Mouse (Mus musculus) right cerebral cortex, postnatal 25 days (tissue): ENCODE measurements around the gene Gm17416.
A peak's percentile ranks its signal among the peaks of the same experiment; 100 is the strongest.

Experiments
- DNase-seq: peaks from one replicate; pipeline ENCODE4 v3.0.0; 2022

Gene Gm17416

DNA sequence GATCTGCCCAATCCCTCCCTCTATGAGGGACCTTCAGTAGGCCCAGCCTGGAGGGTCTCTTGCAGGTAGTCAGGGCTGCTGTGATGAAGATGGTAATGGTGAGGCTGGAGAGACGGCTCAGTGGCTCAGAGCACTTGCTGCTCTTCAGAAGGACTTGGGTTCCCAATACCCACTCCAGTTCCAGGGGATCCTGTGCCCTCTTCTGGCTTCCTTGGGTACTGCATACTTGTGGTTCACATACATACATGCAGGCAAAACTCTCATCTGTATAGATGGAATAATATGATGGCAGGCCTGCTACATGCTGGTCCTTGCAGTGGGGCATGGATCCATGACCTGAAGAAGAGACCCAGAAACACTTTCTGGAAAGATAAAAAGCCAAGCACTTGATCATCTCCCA lies 39.6 kb downstream of the Gm17416 start:
- DNase-seq, result no peak

DNA sequence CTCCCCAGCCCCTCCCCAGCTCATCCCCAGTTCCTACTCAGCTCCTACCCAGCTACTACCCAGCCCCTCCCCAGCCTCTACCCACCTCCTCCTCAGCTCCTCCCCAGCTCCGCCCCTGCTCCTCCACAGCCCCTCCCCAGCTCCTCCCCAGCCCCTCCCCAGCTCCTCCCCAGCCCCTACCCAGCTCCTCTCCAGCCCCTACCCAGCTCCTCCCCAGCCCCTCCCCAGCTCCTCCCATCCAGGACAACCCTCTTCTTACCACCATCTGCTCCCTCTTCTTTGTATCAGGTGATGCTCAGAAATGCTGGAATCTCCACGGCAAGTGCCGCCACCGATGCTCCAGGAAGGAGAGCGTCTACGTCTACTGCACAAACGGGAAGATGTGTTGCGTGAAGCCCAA lies 43.1 kb downstream of the Gm17416 start:
- peak; percentile 10 for DNase-seq

DNA sequence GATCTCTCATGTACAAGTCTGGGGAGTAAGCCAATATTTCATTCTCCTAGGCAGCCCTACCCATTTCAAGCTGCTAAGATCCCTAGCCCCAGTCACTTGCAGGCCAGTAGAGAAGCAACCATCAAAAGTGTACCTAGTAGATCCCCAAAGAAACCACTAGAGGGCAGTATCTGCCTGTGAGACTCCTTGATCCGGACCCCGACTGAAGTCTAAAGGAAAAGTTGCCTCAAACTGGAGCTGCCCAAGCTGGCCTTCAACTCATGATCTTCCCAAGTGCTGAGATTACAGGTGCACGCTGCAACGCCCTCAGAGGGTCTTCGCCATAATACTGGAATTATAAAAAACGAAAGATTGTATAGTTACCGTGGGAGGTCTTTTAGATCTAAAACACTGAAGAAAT lies 46.4 kb downstream of the Gm17416 start:
- DNase-seq, result peak; percentile 42

DNA sequence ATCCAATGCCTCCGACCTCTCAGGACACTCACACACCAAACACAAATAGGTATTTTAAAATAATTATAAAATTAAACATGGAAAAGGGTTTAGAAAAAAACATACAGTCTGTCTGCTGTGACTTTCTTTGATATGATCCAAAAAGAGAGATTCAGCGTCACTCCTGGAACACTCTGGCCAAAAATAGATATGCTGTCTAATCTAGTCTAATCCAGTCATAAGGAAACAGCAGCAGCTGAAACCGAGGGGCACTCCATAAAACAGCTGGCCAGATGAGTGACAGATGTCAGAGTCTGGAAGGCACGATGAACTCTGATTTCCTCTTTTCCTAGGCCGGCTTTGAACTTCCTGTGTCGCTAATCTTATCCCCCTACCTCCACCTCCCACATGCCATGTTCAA lies 47.3 kb downstream of the Gm17416 start:
- DNase-seq, result no peak

DNA sequence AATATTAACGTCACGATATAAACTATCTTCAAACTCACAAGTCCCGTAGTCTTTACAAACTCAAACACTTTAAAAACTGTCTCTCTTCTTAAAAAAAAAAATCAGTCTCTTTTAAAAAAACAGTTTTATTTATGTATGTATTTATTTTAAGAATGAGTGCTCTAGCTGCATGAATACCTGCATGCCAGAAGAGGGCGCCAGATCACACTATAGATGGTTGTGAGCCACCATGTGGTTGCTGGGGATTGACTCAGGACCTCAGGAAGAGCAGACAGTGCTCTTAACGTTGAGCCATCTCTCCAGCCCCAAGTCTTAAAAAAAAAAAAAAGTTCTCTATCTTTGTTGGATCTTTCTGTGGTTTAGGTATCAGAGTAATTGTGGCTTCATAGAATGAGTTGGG lies 48.2 kb downstream of the Gm17416 start:
- DNase-seq, result no peak
